Mouse (Mus musculus): Measurements from ENCODE around the gene Sort1.

DNA sequence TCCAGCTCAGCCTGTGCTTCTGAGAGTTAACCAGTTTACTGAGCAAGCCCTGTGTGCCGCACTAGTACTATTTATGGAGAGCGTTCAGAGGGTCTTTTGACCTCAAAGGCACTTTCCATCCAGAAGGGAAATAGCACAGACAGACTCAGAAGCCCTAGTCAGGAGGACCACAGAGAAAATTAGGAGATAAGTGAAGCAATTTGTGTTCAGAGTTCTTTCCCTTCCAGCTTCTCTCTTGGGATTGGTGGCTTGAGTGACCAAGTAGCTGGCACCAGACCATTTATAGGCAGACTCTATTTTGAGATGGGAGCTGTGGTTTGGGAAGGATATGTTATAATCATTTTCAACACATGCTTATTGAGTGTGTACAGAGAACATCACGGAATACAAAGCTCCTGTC, 22.5 kb downstream of the Sort1 start:
- TF ChIP-seq POLR2A (IDR thresholded peaks at IDR 0.05; ENCODE audit: low read depth, low read length): no peak
- no peak for TF ChIP-seq CTCF (IDR thresholded peaks at IDR 0.05; ENCODE audit: borderline replicate concordance, insufficient read depth, low read length)

Measured in embryonic fibroblast, embryonic 13.5 days (primary cell).